Mouse (Mus musculus) layer of hippocampus, adult 8-10 months (tissue): Measurements from ENCODE around the gene Peli2. TPM values are rescaled to one million over a fixed set of nuclear protein-coding genes. Genes with fewer than 3 reads are reported as not detected.

Experiments
- DNase-seq, 2 experiments: peaks; one replicate each; pipeline ENCODE4 v3.0.0; 2022; ENCODE audit warnings: low spot score in 2 of 2
- total RNA-seq, 4 experiments: library from RNA; stranded (reverse); gene quantifications; 2 replicates each; pipeline ENCODE4 v1.2.4; 2022

Peli2 gene
- total RNA-seq, 4 experiments from 2014 or later = 24.2 to 36.6 (median 30.0) TPM

- no peak for DNase-seq
These were observed 101.4 kb downstream of the Peli2 start for GRCm38 (mm10) chr14:48222051-48222450.

- DNase-seq = no peak
These were observed 102.1 kb downstream of the Peli2 start for GRCm38 (mm10) chr14:48222684-48223083.

DNA sequence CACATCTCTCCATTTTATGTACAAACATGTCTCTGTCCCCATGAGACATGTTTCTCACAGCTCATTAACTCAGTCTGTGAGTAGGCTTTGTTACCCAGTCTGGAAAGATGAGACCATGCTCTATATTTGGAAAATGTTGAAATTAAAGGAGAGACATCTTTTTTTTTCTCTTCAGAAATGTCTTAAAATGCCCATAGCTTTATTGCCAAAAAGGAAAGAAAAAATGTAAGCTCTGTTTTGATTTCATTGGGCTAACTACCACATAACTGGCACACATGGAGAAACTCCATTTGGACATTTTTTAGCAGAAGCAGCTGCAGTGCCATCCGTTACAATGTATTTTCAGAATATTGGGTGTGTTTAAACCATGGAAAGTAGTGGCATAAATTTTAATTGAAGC is 103.6 kb downstream of the Peli2 start:
- peak in 1 of 2 experiments; percentile 37 for DNase-seq

DNA sequence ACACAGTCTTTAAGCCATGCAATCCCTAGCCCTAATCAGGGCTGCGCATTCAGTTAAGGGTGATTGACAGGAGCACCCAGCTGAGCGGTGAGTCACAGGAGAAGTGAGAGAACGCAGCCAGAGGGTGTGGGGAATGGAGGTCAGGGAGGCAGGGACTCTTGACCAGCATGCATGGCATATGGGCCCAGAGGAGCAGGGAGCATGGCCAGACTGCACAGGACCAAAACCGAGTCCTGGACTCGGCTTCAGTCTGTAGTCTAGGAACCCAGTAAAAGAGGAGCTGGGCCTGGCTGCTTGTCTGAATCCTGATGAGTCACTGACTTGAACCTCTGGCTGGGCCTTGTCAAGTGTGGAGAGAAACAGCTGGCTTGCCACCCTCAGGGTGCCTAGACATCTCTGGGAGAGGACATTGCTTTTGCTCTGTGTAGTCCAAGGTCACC is 104.3 kb downstream of the Peli2 start:
- DNase-seq = no peak

- DNase-seq = no peak
These were observed 105.3 kb downstream of the Peli2 start for GRCm38 (mm10) chr14:48225810-48226446.

DNA sequence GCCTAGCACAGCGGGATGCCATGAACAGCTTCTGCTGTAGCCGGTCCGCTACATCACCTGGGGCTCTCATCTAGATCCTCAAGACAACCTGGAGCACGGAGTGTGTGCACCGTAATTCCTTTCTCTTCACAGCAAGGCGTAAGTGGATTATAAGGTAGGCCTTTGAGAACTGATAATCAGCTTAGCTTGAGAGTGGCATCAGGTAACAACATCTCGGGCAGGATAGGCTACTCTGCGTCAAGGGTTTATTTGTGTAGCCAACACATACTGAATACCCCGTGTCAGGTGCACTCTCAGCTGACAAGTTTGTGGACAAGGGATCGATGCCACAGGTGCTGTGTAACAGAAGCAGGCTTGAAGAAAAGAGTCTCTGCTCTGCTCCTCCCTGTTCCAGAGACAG is 106.1 kb downstream of the Peli2 start:
- DNase-seq = no peak

- DNase-seq = no peak
These were observed 114.3 kb downstream of the Peli2 start for GRCm38 (mm10) chr14:48234785-48235519.

DNA sequence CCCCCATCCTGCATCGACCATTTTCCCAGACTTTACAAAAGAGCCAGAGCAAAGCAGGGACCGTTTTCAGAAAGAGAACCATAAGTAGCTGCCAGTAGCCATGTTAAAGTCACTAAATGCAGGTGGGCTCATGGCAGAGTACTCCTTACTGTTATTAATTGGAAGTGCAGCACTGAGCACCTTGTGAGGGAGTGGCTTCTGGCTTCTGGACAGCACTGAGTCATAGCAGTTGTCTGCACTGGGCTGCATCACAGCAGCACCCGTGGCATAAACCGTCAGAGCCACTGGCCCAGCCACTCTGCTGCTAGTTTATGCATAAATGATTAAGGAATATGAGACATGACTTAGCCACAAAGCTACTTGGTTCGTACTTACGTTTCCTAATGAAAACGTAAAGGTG is 120.7 kb downstream of the Peli2 start:
- DNase-seq = no peak

- DNase-seq = no peak
These were observed 125.6 kb downstream of the Peli2 start for GRCm38 (mm10) chr14:48246236-48246635.

- no peak for DNase-seq
These were observed 126.3 kb downstream of the Peli2 start for GRCm38 (mm10) chr14:48246963-48247362.

GRCm38 (mm10) chr14:48249459-48249858 is 128.8 kb downstream of the Peli2 start:
- DNase-seq = no peak

GRCm38 (mm10) chr14:48249909-48250308 is 129.3 kb downstream of the Peli2 start:
- DNase-seq = no peak

DNA sequence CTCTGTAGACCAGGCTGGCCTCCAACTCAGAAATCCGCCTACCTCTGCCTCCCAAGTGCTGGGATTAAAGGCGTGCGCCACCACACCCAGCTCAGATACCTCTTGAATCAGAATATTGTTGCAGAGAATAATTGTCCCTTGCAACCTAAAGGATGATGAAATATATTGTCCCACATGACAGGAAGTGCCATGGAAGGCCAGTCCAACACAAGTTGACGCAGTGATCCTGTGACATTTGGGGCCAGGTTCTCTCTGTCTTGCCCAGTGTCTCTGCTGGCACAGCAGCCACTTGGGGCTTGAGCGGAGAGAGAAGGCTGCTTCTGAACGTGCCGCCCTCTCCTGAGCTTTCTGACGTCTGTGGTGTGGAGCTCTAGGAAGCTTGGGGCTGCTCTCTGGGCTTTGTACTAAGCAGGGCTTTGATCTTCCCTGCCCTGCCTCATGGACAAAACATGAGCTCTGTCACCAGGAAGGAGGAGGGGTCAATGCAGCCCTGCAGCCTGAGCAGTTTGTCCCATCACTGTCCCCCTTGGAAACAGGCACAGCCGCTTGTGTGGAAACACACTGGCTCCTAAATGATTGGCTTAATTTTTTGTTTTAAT is 130.9 kb downstream of the Peli2 start:
- DNase-seq = no peak

GRCm38 (mm10) chr14:48253183-48253582 is 132.6 kb downstream of the Peli2 start:
- DNase-seq = no peak

DNA sequence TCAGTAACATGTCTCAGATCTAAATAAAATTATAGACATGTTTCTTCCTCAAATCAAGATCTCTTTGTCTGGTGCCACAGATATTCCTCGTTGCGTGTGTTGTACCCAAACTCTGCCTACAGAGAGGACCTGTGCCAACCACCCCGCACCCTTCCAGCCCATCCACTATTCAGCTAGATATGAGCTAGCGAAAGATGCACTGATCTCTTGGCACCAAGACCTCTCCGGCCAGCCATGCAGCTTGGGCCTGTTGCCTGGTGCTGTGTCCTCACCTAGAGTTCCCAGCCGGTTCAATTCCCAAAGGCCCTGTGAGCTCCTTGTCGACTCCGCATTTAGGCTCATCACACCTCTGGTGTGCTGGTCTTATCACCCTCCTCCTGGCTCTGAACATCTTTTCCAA is 134.1 kb downstream of the Peli2 start:
- DNase-seq = no peak

- no peak for DNase-seq
These were observed 134.7 kb downstream of the Peli2 start for GRCm38 (mm10) chr14:48255290-48255689.

GRCm38 (mm10) chr14:48257759-48258158 is 137.1 kb downstream of the Peli2 start:
- no peak for DNase-seq

DNA sequence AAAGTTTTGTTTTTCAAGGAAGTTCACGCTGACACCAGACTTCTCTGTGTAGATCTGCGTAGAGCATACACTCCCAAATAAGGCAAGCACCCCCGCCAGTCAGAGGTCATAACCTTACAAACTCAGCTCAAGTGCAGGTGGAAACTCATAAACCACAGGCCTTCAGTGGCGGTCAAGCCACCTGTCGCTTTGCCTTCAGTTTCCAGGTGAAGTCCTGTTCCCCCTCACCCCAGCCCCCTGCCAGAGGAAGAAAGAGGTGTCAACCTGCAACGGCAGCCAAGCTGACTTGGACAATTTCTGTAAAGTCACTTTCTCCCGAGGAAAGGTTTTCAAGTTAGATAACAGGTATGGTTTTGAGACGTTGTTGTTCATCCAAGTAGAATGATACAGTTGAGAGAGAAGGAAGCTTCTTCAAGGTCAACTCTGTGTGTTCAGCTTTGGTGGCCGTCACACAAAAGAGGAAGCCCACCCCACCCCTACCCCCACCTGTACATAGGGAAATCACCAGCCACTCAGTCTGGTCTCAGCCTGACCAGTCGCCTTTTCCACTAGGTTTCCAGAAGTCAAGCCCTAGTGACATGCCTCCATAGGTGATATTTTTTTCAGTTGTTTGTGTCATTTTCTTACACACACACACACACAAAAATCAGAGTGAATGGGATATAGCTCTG is 138.2 kb downstream of the Peli2 start:
- no peak for DNase-seq

- DNase-seq = no peak
These were observed 142.5 kb downstream of the Peli2 start for GRCm38 (mm10) chr14:48263146-48263545.

DNA sequence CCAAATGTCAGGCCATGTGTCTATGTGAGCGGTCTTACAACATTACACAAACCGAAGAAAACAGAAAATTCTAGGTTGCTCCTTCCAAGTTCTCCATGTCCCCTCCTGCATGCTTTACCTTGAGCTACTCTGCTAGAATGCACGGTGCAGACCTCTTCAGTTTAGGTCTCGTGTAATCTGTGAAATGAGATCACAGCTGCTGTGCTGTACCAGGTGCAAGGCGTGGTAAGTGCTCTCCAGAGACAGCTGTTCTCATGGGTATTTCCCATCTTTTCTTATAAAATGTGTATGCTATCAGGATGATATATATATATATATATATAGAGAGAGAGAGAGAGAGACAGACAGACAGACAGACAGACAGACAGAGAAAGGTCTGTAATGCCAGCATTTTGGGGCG is 146.1 kb downstream of the Peli2 start:
- no peak for DNase-seq

DNA sequence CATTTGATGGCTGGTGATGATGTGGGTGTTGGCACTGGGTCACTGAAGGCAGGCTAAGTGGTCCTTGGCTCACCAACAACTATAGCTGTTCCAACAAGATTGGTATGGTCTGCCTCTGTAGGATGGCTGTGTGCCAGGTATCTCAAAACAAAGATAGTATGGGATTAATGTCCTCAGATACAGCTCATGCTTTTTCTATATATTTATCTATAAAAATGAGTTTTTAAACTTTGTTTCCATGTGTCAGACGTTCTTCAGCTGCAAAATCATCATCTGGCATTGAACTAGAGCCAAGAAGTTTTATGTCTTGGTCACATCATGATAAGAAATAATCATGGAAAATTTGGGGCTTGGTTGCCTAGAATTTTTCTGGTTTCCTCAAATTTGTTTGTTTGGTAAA is 157.7 kb downstream of the Peli2 start:
- DNase-seq = no peak

DNA sequence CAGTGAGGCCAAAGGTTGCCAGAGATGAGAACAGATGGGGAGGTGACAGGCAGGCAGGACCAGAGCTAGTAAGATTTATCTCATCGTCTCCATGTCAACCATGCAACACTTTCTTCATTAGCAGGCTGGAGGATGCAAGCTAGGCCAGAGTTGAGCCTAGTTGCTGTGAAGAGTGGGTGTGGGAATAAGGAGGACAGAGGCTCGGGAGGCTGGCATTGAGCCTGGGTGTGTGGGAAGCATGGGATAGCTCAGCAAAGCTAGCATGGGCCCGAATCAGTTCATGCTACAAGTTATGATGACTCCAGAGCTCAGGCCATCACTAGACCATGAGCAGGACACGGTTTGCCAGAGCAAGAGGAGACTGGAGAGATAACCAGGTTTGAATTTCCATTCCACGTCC is 166.3 kb downstream of the Peli2 start:
- DNase-seq = peak in 1 of 2 experiments; percentile 27
